Mouse (Mus musculus) ES-E14 (cell line): ENCODE measurements at regions not wholly inside any gene's neighbourhood (a gene's known extent, or its start where the extent isn't known, plus 50 kb on each side); places are given as distances from the start of the nearest gene placed in this dataset.

Experiments
- CHD2 ChIP-seq: IDR thresholded peaks from 2 replicates; pipeline ENCODE4 v1.6.1; 2014; ENCODE audit warnings: mild to moderate bottlenecking, low read depth, low read length, inconsistent platforms
- MAFK ChIP-seq: IDR thresholded peaks from 2 replicates; pipeline ENCODE4 v1.6.1; 2014; ENCODE audit warnings: mild to moderate bottlenecking, low read depth, low read length, inconsistent platforms; ENCODE audit not compliant: insufficient read depth
- ZC3H11A ChIP-seq: IDR thresholded peaks from 2 replicates; pipeline ENCODE4 v1.6.1; 2012; ENCODE audit warnings: low read depth, mild to moderate bottlenecking, inconsistent platforms, low read length, borderline replicate concordance
- ZNF384 ChIP-seq: IDR thresholded peaks from 2 replicates; pipeline ENCODE4 v1.6.1; 2012; ENCODE audit warnings: low read depth, low read length, inconsistent platforms

DNA sequence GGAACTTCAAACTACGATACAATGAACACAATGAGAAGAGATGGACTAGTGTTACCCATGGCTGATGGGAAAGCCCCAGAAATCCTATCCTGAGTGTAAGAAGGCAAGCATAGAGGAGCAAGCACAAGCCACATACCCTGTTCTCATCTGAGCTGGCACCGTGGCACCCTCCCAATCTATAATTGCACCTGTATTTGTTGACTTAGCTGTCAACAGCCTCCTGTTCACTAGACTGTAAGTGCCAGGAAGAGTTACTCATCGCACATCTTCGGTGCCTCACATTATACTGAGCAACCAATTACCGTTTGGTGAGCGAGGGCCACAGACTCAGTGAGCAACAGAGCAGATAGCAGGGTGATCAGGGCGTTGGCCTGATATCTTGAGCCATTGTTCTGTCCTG, 239.9 kb downstream of the Drd1 start:
- TF ChIP-seq ZNF384 (no peak), ZC3H11A (no peak), MAFK (no peak), CHD2 (no peak)
